Mouse (Mus musculus): ENCODE results near the gene 6430531B16Rik.

6430531B16Rik gene

DNA sequence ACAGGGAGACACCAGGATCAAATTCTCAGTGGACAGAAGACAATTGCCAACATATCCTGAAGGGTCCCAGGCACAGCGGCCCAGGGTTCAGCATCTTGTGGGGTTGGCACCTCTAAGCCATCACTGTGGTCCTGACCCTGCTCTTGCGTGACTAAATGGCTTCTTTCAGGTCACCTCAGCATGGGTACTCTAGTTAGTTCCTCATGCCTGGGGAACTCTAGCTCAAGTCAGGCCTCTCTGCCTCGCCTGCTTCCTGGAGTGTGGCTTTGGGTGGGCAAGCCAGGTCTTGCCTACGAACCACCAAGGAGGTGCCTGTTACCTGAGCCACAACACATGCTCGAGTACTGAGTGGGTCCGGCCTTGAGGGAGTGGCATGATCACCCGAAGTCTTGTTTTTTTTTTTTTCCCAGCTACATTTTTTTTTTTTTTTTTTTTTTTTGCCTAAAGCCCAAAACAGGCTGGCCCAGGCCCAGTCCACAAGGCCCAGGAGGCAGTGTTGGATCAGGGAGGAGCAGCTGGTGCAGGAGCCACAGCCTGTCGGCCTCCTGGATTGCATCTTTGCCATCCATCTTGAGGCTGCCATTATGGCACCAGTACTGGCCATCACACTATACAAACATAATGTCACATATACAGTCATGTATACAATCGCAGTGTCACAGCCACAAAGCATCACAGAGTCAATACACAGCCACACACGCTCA is 8.2 kb downstream of the 6430531B16Rik start:
- DNase-seq (ENCODE audit: low read depth), result no peak

DNA sequence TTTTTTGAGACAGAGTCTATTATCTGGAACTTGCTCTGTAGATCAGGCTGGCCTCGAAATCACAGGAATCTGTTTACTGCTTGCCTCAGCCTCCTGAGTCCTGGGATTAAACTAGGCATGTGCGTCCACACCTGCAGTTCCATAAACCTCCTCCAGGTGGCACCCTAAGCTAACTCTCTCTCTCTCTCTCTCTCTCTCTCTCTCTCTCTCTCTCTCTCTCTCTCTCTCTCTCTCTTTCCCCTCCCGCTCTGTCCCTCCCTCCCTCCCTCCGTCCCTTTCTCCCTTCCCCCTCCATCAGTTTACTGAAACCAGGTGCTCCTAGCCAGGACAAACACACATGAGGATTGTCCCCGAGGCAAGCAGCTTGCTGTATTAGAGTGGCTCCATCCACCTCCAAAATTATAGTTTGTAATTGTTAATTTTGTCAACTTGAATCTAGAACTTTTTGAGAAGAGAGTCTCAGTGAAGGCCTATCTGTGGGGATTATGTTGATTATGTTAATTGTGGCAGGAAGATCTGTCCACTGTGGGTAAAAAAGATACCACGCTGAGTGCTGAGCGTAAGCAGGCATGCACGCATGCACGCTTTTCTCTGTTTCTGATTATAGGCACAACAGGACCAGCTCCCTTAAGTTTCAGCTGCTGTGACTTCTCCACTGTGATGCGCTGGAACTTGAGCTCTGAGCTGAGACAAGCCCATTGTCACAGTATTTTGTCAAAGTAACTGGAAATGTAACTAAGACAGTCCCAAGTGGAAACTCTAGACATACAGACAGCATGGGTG is 9.0 kb downstream of the 6430531B16Rik start:
- DNase-seq (ENCODE audit: low read depth), result peak; percentile 93

DNA sequence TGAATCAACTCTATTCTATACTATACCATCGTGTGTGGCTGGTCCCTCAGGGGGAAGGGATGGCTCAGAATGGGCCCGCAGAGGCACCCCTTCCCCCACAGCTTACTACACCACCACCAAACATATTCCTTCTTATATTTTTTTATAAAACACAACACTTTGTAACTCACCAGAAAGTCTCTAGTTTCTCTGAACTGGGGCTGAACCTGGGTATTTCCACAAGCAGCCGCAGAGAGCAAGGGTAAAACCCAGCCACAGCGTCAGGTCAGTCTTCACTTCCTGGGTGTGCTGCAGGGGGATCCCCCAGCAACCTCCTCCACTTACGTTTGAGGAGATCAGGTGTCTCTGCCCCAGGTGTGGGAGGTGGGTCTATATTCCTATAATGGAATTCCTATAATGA is 10.1 kb downstream of the 6430531B16Rik start:
- peak; percentile 93 for DNase-seq (ENCODE audit: low read depth)

DNA sequence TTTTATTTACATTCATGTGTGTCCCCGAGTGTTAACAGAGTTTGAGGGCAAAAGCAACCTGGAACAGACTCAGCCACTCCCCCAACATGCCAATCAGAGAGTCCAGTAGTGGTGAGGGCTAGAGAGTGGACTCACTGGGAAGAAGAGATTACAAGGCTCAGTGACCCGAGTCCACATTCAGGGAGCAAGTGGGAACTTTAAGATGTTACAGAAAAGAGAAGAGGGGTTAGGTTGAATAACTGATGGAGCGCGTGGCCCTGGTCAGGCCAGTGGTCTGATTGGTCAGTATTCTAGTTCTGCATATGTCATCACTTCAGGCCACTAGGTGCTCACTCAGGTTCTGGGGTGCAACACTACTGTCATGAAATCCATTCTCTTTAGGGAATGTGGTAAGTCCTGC is 11.4 kb downstream of the 6430531B16Rik start:
- DNase-seq (ENCODE audit: low read depth), result no peak

DNA sequence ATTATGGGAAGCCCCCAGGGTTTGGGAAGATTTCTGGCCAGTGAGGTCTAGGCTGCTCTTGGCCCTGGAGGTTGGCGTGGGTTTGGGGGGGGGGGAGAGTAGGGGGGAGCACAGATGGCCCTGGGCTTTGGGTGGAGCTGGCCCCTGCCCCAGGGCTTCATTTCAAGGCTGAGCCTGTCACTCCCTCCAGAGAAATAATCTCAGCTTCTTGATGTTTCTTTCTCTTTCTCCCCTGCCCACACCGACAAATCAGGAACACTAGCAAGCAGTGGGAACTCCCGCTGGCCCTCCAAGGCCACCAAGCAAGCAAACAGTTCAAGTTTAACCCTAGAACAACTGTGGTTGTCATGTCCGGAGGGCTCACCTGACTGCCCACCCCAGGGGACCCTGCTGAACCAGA is 14.7 kb downstream of the 6430531B16Rik start:
- DNase-seq (ENCODE audit: low read depth), result no peak

DNA sequence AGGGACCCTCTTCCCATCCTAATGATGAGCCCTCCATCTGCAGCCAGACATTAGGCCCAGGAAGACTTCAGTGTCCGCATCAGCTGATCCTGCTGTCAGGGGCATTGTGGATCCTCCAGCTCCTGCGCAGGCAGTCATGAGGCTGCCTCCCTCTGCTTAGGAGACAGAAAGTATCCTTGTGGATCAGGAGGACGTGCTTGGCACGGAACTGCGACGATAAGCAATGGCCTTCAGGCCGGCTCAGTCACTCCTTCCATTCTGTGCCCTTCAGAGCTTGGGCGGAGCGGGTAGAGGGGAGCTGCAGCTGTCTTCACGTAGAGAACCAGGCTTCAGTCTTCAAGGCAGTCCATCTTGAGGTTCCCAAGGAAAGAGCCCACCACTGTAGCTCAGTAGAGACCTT is 17.4 kb downstream of the 6430531B16Rik start:
- DNase-seq (ENCODE audit: low read depth), result no peak

DNA sequence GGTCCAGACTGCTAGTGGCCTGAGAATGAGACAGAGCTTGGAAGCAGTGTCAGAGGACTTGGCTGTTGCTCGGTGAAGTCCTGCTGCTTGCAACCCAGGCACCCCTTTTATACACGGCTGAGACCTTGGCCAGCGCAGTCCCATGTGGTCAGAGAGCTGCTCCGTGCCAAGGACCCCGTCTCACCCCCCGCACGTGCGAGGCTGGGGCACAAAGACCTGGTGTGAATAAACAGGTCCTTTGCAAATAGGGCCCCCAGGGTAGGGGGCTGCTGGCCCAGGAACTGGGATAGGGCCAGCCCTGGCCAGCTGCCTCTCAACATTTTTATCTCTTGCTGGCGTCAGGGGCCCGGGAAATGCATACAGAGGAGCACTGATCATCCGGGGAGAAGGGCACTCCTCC is 20.6 kb downstream of the 6430531B16Rik start:
- no peak for DNase-seq (ENCODE audit: low read depth)

DNA sequence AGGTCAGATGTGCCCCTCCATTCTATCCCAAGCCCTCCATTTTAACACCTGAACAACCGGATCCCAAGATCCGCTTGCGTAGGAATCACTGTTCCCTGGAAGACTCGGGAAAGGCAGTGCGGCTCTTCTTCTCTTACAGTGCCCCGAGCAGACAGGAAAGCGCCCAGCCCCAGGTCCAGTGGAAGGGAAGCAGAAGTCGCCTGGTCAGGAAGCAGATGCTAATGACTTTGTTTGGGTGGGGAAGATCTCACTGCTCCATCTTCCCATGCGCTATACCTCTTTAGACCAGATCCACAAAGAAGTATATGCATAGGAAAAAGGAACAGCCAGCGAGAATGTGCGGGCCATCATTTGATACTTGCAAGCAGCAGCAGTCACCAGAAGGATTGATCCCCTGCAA is 21.1 kb downstream of the 6430531B16Rik start:
- DNase-seq (ENCODE audit: low read depth), result no peak

DNA sequence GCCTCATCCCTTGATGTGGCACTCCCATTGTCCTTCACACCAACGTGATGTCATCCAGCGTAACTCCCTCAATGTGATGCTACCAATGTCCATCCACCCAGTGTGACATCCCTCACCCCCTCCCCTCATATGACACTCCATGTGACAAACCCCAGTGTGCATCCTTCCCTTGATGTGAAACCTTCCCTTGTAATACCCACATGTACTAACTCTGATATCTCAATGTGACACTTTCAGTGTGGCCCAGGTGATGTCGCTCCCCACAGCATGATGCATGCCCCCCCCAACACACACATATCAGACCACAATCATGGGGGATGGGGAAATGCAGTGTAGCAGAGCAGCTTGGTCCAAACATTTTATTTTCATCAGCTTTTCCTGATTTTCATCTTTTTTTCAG is 21.9 kb downstream of the 6430531B16Rik start:
- DNase-seq (ENCODE audit: low read depth), result no peak

DNA sequence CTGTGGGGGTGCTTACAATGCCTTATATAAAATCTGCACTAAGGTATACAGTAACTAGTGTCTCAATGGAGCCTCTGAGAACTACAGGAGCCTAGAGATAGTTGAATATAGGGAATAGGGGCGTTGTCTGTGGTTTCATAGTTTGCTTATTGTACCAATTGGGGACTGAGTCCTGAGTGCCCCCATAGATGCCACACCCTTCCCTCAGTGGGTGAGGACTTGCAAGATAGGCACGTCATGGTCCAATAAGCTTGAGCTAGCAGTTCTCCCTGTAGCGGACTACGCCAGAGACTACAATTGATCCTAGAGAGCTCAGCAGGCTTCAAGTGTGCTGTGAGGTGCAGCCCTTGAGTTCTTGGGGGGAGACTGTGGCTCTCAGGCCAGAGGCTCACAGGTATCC is 23.1 kb downstream of the 6430531B16Rik start:
- DNase-seq (ENCODE audit: low read depth), result no peak

DNA sequence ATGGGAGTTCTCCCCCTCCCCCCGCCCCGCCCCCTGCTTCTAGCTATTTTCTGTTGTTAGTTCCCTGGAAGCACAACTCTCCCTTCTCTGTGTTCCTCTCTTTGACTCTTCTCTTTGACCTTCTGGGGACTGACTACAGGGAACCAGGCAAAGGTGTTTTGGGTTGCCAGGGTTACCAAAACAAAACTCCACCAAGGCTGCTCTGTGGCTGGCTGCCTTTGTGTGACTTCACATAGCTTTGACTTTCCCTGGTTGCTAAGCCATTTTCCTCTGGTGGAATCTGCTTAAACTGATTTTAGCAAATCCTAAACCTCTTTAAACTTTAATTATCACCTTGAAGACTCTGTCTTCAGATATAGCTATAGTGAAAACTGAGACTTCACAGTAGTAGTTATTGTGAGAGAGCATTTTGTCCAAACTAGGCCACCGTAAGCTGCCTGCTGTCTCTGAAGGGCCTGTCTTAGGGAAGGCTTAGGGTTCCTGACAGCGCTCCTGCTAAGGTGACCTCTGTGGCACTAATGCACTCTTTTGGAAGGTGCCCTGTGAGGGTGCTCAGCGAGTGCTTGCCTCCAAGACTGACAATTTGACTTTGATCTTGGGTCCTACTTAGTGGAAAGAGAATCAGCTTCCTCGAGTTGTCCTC is 26.4 kb downstream of the 6430531B16Rik start:
- DNase-seq (ENCODE audit: low read depth), result peak; percentile 64

DNA sequence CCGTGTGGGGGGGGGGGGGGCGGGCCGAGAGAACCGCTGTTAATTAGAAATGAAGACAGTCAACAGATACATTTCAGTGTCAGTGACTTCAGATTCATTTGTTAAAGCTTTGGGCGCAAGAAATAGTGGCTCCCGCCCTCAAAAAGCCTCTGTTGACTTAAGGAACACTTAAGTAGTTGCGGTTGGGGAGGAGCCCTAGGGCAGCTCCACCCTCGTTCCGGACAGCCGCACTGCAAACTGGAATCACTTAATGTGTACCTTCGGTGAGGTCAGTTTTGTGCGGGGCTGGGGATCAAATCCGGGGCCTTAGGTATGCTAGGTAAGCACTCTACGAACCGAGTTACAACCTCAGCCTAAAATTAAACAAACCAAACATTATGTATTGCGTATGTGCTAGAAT is 27.5 kb downstream of the 6430531B16Rik start:
- DNase-seq (ENCODE audit: low read depth), result peak; percentile 74

DNA sequence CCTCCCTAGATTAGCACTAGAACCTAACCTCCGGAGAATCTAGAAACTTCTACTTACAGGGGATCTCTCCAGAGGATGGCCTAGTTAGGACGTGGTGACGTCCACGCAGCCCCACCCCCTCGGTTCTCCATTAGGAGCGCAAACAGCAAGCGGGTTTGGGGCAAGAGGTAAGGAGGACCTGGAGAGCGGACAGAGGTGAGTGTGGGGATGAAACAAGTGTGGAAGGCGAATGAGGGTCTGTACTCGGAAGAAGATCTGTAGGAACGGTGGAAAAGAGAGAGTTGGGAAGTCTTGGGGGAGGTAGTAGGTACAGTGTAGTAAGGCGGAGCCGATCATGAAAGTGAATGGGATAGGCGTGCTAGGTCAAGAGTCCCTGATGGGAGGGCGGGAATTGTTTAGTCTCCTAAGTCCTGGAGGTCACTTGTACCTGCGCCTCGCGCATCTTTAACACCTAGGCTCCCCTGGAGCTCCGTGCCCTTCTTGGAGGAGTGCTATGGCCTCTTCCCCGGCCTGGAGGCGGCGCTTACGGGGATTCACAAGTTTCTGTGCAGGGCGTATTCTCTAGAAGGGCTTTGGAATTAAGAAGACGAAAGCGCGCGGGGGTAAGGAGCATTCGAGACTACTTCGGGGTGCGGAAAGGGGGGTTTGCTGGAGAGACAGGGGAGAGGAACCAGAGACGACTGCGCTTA is 28.1 kb downstream of the 6430531B16Rik start:
- peak; percentile 87 for DNase-seq (ENCODE audit: low read depth)

DNA sequence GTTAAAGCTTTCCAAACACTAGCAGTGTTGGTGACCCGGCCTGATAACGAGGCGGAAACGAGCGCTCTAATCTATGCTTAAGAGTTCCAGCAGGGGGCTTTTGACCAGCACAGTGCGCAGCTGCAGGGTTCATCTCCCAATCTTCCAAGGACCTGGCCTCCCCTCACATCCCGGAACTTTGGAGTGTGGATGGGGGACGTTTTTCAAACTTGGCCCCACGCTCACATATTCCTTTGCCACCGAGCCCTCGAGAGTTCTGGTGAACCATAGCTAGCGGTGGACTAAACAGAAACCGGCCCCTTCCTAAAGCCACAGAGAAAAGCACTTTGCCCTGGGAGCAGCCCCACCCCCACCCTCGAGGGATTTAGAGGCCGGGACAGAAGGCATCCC is 28.7 kb downstream of the 6430531B16Rik start:
- peak; percentile 84 for DNase-seq (ENCODE audit: low read depth)

DNA sequence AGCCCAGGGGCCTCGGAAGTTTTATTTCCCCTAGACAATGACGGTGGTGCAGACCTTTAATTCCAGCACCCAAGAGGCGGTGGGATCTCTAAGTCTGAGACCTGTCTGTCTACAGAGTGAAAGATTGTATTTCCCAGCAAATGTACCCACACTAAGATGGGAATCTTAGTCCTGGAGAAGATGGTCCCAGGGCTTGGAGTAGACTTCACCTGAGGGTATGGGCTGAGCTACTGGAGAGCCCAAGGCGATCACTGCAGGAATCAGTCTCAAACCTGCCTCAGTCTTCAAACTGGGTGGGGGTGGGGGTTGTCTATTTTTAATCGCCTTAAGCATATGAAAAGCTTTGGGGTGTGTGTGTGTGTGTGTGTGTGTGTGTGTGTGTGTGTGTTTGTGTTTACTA is 32.5 kb downstream of the 6430531B16Rik start:
- DNase-seq (ENCODE audit: low read depth), result no peak

DNA sequence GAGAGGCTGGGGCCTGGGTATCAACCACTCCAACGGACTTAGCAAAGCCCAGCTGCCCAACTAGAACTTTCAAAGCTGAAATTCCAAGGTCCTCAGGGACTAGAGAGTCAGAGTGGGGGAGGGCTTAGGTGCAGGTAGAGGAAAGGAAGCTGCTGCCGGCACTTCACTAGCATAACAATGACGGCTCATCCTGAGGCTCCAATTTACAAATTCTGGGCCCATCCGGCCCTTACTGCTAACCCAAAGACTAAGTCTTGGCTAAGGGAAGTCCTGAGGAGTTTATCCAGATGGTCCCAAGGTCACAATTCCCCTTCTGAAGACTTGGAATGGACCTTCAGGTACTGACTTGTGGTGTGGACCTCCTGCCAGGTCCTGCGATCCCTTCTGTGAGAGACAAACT is 33.0 kb downstream of the 6430531B16Rik start:
- DNase-seq (ENCODE audit: low read depth), result no peak

DNA sequence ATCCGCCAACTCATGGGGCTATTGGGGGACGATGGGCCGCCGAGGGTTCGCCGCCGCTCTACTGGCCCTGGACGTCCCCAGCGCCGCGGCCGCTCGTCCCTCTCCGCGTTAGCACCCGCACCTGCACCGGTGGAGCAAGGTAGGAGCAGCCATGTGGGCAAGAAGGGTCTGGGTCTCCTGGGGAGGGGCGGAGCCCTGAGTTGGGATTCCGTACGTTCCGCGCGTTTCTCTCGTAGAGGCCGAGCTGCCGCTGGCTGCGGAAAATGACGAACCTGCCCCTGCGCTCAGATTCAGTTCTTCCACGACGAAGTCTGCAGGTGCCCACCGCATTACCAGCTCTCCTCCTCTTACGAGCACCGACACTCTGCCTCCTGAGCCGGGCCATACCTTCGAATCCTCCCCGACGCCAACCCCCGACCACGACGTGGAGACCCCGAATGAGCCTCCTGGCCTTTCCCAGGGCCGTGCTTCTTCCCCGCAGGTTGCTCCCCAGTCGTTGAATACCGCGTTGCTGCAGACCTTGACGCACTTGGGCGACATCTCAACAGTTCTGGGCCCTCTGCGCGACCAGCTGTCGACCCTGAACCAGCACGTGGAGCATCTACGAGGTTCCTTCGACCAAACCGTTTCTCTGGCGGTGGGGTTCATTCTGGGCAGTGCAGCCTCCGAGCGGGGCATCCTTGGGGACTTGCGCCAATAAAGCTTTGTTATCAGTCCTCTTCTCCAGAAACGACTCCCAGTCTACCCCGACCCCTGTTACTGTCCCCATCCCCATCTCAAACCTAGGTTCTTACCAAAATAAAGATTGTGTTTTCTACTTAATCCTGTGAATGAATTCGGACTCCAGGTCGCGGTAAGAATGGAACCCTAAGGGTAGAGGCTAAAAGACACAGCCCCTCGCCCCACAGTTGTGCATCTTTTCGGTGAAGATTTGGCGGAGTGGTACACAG is 34.0 kb downstream of the 6430531B16Rik start:
- peak; percentile 54 for DNase-seq (ENCODE audit: low read depth)

DNA sequence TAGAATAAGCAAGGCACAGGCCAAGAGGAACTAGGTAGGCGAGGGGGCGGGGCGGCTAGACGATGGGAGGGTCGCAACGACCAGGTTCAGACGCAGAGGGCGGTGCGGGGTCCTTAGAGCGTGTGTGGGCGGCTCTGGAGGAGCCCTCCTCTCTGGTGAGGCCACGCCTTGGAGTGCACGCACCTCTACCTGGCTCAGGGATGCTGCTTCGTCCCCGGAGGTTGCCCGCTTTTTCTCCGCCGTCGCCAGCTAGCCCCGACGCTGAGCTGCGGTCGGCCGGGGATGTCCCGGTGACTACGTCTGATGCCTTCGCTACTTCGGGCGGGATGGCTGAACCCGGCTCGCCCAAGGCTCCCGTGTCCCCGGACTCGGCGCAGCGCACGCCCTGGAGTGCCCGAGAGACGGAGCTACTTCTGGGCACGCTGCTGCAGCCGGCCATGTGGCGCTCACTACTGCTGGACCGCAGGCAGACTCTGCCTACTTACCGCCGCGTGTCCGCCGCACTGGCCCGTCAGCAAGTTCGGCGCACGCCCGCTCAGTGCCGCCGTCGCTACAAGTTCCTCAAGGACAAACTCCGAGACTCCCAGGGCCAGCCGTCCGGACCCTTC is 34.8 kb downstream of the 6430531B16Rik start, which contains the start of gene Utf1:
TSS of gene Utf1 (plus strand) at position 116 of the 608 bp plus-strand sequence.
- DNase-seq (ENCODE audit: low read depth), result peak; percentile 73

DNA sequence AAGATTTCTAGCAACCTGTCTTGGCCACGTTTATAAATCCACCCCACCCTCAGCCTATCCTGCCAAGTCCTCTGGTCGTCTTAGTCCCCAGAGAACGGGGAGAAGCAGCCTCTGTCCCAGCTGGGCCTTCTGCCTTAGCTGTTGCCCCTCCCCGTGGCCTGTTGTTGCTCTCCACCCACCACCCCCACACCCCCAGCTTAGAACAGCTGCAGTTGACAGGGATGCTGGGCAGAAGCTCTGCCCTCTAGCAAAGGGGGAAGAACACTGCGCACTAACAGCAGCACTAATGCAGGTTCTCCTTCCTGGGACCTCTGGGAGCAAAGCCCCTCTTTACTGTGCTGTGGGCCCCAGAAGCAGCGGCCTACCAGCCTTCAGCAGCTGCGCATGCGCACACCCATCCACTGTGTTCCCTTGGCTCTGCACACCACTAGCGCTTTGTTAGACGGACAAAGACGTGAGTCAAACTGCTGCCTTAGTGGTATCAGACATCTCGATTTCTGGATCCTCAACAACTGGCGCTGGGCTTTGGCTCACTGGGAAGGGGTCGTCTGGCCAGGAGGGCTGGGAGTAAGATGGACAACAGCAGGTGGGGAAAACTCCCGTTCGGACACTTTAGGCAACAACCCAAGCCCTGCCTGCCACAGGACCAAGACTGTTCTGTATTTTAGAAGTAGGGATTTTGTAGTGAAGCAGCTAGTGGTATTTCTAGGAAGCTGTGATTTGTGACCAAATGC is 37.9 kb downstream of the 6430531B16Rik start:
- no peak for DNase-seq (ENCODE audit: low read depth)

DNA sequence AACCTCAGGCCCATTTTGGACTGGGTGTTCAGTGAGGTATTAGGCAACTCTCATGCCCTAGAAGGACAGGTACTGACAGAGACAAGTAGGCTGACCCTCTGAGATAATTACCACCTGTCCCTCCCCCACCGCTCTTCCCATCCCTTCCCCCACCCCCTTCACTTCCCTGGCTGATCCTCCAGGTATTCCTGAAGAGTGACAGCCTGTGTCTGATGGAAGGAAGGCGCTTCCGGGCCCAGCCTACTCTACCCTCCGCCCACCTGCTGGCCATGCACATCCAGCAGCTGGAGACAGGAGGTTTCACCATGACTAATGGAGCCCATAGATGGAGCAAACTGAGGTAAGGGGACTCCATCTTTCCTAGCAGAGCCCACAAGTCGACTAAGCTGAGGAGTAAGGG is 40.7 kb downstream of the 6430531B16Rik start:
- no peak for DNase-seq (ENCODE audit: low read depth)

All from induced T-regulatory cell, adult 2 months (primary cell).